Mouse (Mus musculus) spleen, adult 2 months (tissue): ENCODE measurements around the gene Plekhg5.

ENCODE experiments used
- CTCF ChIP-seq: fragments of 200-500 bp; IDR thresholded peaks from 2 replicates; pipeline ENCODE4 v1.5.1; 2011; ENCODE audit warnings: mild to moderate bottlenecking, inconsistent platforms; ENCODE audit not compliant: insufficient read depth, insufficient read length, insufficient replicate concordance; ENCODE audit errors: extremely low read depth
- POLR2A ChIP-seq: fragments of 200-500 bp; IDR thresholded peaks from 2 replicates; pipeline ENCODE4 v1.6.1; 2011; ENCODE audit warnings: low read depth, low read length, inconsistent platforms

DNA sequence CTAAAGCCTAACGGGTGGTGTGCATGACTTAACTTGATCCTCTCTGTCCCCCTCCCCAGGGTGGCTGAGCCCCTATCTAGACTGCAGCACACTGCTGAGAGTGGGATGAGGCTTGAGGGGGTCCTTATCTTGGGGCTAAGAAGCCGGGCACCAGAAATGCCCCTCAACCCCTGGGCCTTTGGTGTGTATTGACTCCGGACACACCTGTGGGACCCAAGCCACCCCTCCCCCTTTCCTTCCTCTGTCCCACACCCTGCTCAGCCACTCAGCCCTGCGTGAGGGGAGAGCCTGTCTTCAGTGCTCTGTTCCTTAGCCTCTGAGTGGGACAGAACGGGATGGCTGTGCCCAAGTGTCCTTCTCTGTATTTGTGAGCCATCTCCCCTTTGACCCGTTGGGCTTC is 24.6 kb downstream of the Plekhg5 start:
- TF ChIP-seq CTCF (no peak), POLR2A (no peak)
